Mouse (Mus musculus): Measurements from ENCODE around the gene Asb8.

Gene Asb8

DNA sequence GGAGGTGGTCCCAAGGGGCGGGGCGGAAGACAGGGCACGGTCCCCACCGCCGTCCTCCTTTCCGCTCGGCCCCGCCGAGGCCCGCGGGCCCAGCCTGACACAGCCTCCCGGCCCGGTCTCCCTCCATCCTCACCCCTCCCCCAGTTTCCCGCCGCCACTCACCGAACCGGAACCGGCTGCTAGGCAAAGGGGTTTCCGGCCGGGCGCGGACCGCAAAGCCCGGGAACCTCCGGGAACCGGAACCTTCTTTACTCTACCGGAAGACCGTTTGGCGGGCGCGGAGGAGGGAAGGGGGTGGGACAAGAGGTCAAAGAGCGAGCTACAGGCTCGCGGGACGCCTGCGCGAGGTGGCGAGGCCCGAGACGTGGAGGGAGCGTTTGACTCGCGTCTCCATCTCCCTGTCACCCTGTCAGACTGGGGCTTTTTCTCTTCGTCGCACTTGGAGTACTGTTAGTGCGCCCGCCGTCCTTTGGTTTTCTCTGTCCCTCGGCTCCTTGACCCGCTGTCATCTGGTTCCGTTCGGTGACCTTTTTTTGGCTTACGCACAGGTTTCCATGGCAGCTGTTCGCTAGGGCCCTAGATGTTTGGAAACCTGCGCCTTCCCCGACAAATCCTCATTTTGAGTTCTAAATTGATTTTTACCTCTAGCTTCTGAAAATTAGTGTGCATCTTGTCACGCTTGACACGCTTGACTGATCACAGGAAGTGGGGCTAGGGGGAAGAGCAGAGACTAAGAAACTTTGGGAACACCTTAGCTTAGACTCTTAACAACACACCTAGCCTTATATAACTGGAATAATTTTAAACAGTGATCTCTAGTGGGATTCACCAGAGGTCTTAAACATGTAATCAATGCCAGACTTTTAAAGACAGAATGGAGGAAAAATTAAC lies 72.1 kb downstream of the Asb8 start, which contains the start of gene Senp1:
Gene Senp1, minus strand, starts transcription at position 624 of the 891 bp plus-strand sequence.
- H3K4me1 ChIP-seq (replicated peaks; ENCODE audit: low read depth, low read length): peaks cover 59% of the 10 kb centered on the region
- H3K9me3 ChIP-seq (ENCODE audit: low read length): no peaks in the 10 kb centered on the region
- no peaks in the 10 kb centered on the region for H3K27me3 ChIP-seq (ENCODE audit: insufficient read depth, low read length)
- TF ChIP-seq NANOG (IDR thresholded peaks at IDR 0.05; ENCODE audit: borderline replicate concordance, low read length) (no peak), POU5F1 (IDR thresholded peaks at IDR 0.05; ENCODE audit: borderline replicate concordance, low read length) (no peak), CTCF (conservative IDR thresholded peaks at IDR 0.05; ENCODE audit: low read length) (no peak)
- peak within 1 kb of the TSS; percentile 98 for H3K4me3 ChIP-seq (replicated peaks; ENCODE audit: low read length)
- peaks cover 22% of the 10 kb centered on the region for H3K36me3 ChIP-seq (ENCODE audit: insufficient read depth, low read length)

- H3K4me3 ChIP-seq (replicated peaks; ENCODE audit: low read length): peak within 1 kb of the TSS; percentile 98
- H3K9me3 ChIP-seq (ENCODE audit: low read length): no peaks in the 10 kb centered on the region
- peaks cover 52% of the 10 kb centered on the region for H3K4me1 ChIP-seq (replicated peaks; ENCODE audit: low read depth, low read length)
- no peak for TF ChIP-seq CTCF (conservative IDR thresholded peaks at IDR 0.05; ENCODE audit: low read length)
- TF ChIP-seq NANOG (IDR thresholded peaks at IDR 0.05; ENCODE audit: borderline replicate concordance, low read length): no peak
- no peak for TF ChIP-seq POU5F1 (IDR thresholded peaks at IDR 0.05; ENCODE audit: borderline replicate concordance, low read length)
- H3K36me3 ChIP-seq (ENCODE audit: insufficient read depth, low read length): peaks cover 30% of the 10 kb centered on the region
- no peaks in the 10 kb centered on the region for H3K27me3 ChIP-seq (ENCODE audit: insufficient read depth, low read length)
Observed at GRCm38 (mm10) chr15:98092372-98093120, 72.9 kb downstream of the Asb8 start, which contains the start of gene Pfkm. Gene Pfkm, plus strand, starts transcription at chr15:98092589.

DNA sequence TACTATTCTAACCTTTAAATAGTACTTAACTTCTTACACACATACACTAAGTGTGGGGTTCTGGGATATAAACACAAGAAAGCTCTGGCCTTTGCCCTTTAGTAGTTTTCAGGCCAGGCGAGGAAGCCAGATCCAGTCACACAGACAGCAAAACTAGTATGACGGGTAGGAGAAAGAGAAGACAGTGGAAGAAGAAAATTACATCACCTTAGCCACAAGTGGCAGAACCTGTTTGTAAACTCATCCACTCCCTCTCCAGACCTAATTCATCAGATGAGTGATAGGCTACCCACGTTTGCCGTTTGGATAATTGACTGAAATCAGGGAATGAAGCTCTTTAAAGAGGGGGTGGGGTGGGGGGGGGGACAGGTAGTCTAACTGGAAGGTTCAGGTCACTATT lies 73.6 kb downstream of the Asb8 start:
- H3K4me1 ChIP-seq (replicated peaks; ENCODE audit: low read depth, low read length): peaks cover 46% of the 10 kb centered on the region
- no peaks in the 10 kb centered on the region for H3K9me3 ChIP-seq (ENCODE audit: low read length)
- H3K4me3 ChIP-seq (replicated peaks; ENCODE audit: low read length): peak overlapping the region; percentile 98
- H3K27me3 ChIP-seq (ENCODE audit: insufficient read depth, low read length): no peaks in the 10 kb centered on the region
- no peak for TF ChIP-seq POU5F1 (IDR thresholded peaks at IDR 0.05; ENCODE audit: borderline replicate concordance, low read length)
- no peak for TF ChIP-seq CTCF (conservative IDR thresholded peaks at IDR 0.05; ENCODE audit: low read length)
- peaks cover 38% of the 10 kb centered on the region for H3K36me3 ChIP-seq (ENCODE audit: insufficient read depth, low read length)

- peaks cover 31% of the 10 kb centered on the region for H3K4me1 ChIP-seq (replicated peaks; ENCODE audit: low read depth, low read length)
- peak; percentile 57 for TF ChIP-seq CTCF (conservative IDR thresholded peaks at IDR 0.05; ENCODE audit: low read length)
- TF ChIP-seq POU5F1 (IDR thresholded peaks at IDR 0.05; ENCODE audit: borderline replicate concordance, low read length): no peak
- no peak for TF ChIP-seq NANOG (IDR thresholded peaks at IDR 0.05; ENCODE audit: borderline replicate concordance, low read length)
- no peaks in the 10 kb centered on the region for H3K27me3 ChIP-seq (ENCODE audit: insufficient read depth, low read length)
- peaks cover 50% of the 10 kb centered on the region for H3K36me3 ChIP-seq (ENCODE audit: insufficient read depth, low read length)
- H3K9me3 ChIP-seq (ENCODE audit: low read length): no peaks in the 10 kb centered on the region
- no peak overlapping the region for H3K4me3 ChIP-seq (replicated peaks; ENCODE audit: low read length)
Observed at GRCm38 (mm10) chr15:98089421-98090183, 75.8 kb downstream of the Asb8 start.

DNA sequence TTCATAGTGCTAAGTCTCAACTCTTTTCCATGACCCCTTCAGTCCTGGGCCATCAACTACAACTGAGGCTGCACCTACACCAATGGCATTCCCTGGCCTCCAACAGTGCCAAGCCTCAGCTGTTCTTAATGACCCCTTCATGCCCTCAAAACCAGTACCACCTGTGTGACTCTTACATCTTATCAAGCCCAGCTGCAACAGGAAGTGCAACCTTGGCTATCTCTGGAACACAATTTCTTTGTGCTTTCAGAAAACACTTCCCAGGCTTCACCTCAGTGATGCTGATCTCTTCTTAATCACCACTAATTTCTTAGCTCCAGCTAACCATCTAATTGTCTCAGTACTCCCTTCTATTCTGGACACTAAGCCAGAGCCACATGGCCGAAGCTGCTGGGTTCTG lies 76.5 kb downstream of the Asb8 start:
- TF ChIP-seq NANOG (IDR thresholded peaks at IDR 0.05; ENCODE audit: borderline replicate concordance, low read length): no peak
- H3K4me3 ChIP-seq (replicated peaks; ENCODE audit: low read length): no peak overlapping the region
- H3K9me3 ChIP-seq (ENCODE audit: low read length): no peaks in the 10 kb centered on the region
- H3K4me1 ChIP-seq (replicated peaks; ENCODE audit: low read depth, low read length): peaks cover 28% of the 10 kb centered on the region
- H3K36me3 ChIP-seq (ENCODE audit: insufficient read depth, low read length): peaks cover 57% of the 10 kb centered on the region
- no peaks in the 10 kb centered on the region for H3K27me3 ChIP-seq (ENCODE audit: insufficient read depth, low read length)
